Mouse (Mus musculus) granulocyte monocyte progenitor cell, adult 5-6 weeks (primary cell): ENCODE results near the gene Gm49355. TPM values are rescaled to one million over a fixed set of nuclear protein-coding genes. Genes with fewer than 3 reads are reported as not detected.

Source experiments
- ATAC-seq: replicated peaks from 2 replicates; pipeline ENCODE4 v1.8.0; 2016; ENCODE audit warnings: mild to moderate bottlenecking, moderate TSS enrichment, inconsistent platforms; ENCODE audit not compliant: poor library complexity, severe bottlenecking
- total RNA-seq, 2 experiments: library from RNA; stranded (forward) in 1 of 2; stranded (reverse) in 1 of 2; fragments of 200-712, 200-1000 nt in 1 of 2; fragments of >200 nt in 1 of 2; fragmentation: Nextera tagmentation in 1 of 2; gene quantifications; 2 replicates each; pipeline ENCODE4 v1.2.3; 2014 to 2017

Gm49355 gene
- total RNA-seq, 2 experiments from 2014 or later, result not detected

- no peak for ATAC-seq
Observed at GRCm38 (mm10) chr14:12341789-12342457, 58.1 kb downstream of the Gm49355 start.

- ATAC-seq, result no peak
Observed at GRCm38 (mm10) chr14:12342458-12343131, 58.8 kb downstream of the Gm49355 start.

DNA sequence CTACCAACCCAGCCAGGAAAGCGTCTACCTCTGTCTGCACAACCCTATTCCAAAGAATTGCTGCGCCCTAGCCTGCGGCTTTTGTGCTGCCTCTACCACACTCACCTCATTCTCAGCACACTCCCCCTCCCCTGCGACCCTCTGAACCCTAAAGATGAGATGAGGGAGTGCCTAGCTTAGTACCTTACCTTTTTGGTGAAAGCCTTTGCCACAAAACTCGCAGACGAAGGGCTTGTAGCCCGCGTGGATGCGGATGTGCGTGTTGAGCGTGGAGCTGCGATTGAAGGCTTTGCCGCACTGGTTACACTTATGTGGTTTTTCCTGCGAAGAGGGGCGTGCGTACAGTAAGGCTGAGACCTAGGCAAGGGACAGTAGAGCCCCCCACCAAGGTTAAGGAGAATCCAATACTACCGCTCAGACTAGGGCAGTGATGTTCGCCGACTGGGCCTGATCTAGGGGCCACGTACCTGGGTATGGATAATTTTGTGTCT lies 59.7 kb downstream of the Gm49355 start:
- no peak for ATAC-seq

DNA sequence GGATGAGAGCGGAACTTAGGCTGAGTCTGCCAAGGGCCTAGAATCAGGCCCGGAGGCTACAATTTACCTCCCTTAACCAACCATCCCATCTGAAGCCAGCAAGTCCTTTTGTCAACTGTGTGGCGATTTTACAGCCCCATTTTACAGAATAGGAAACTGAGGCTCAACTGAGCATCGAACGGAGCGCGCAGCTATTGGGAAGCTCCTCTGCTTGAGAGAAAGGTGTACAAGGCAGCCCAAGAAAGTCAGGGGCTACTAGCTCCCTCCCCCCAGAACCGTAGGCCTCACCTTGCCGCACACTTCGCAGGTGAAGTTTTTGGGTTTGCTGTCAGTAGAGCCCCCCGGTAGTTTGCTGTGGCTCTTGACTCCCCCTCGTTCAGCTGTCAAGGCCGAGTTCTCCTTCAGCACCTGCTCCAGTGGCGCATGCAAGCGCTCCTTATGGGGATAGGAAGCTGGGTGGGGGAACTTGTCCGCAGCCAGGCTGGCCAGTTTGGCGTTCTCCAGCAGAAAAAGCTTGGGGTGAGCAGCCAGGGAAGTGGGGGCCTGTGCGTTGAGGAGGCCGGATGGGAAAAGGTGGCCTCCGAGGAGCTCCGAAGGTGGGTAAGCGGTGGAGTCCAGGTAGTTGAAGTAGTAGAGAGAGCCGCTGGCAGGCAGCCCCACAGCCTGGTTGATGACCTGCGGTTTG lies 60.4 kb downstream of the Gm49355 start:
- no peak for ATAC-seq

DNA sequence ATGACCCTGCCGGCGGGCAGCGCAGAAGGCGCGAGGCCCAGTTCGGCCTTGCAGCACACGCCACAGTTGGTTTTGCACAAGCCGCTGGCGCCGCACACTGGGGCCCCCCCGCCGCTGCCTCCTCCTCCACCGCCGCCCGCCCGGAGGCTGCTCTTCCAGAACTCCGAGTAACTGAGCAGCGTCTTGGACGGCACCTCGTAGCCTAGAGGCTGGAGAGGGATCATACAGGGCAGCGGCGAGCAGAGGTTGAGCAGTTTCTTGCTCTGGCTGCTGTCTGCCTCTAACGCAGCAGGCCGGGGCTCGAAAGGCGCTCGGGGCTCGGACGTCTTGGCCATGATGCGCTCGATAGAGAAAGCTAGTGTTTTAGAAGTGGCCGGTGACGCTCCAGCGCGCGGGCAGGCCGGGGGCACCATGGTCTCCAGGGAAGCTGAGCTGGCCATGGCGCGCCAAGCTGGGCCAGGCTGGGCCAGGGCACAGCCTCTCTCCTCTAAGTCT lies 61.0 kb downstream of the Gm49355 start:
- no peak for ATAC-seq

DNA sequence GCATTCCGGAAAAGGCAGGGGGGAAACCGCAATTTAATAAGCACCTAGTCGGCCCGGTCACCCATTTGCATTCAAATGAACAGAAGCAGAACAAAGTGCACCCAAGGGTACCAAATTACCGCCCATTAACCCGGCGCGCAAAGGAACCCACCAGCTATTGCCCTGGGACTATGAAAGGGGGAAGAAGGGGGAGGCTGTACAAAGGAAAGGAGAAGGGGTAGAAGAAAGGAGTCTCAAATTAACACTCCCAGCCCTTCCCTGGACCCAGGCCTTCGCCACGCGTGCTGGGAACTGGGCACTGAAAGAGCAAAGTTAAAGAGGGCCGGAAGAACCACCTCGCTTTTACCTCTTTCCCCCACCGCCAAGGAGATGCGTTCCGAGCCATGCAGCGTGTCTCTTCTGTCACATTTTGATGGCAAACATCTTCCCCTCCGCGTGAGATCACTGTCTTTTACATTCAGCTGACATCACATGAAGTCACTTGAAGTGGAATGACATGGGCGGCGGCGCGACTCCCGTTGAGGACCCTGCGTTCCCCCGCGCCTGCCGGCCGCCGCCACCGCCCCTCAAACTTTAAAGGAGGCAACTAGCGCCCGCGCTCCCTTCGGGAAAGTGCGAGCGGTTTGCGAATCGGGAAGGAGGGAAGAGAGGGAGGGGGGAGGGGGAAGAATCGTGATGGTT lies 61.6 kb downstream of the Gm49355 start:
- no peak for ATAC-seq

DNA sequence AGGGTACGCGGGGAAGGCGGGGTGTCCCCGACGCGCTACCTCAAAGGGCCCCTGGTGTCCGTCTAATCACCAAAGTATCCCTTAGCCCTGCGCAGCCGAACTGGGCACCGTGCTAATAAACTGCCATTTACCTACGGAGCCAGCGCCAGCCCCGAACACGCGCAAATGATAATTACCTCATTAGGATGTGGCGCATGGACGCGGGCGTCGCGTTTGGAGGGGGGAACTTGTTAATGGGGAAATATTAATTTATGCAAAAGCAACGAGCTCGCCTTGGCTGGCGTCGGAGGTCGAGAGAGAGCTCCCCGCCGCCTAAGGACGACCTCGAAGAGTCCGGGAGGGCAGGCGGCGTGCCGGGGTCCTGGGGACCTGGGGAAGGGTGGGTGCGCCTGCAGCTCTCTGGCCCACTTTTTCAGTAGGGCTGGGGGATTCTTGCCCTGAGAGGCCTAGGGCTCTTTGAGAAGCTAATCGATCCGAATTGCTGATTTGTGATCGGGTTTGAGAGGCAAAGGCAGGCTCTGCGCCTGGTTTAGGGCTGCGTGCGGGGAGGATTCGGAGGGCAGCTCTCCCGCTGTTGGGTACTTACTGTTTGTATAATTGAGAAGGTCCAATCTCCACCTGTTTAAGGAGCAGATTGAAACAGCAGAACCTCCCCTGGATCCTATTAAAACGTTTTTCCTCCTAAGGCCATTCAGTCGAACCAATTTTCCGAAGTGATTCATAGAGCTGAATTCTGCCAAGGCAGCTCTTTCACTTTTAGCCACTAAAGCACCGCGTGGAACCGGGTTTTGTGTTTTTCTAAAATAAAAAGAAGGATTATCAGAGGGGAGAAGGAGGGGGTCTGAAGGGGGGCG lies 62.5 kb downstream of the Gm49355 start:
- no peak for ATAC-seq

DNA sequence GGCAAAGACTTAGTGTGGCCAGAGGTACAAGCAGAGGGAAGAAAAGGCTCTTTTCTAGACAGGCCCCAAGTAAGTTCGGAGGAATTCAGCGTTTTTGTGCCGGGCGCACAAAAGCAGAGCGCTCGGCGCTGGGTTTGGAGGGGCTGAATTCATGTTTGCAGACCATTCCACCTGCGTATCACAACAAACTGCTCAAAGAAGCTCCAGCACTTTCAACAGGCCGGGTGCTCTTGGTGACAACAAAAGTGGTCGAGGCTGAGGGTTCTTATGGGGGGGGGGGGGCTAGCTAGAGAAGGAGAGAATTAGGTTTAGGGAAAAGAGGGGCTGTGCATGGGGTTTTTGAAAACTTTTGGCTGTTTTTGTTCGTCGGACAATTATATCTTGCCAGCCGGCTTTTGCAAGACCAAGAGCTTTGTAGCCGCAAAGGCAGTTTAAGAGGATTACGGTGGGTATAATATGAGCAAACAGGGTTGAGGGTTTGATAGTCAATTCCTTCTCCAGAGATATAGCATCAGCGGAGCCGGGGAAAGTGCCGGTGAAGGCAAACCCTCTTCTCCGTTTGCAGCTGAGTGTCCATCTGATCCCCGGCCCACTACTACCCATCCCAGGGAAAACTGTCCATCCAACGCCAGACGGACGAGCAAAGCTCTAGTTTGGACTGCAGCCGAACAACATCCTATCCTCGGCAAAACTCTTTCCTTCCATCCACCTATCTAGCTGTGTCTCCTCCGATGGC lies 63.3 kb downstream of the Gm49355 start:
- ATAC-seq, result no peak

GRCm38 (mm10) chr14:12348089-12348488 lies 64.3 kb downstream of the Gm49355 start, which contains the start of gene Fezf2:
Fezf2 (minus strand) TSS chr14:12348189.
- no peak for ATAC-seq

GRCm38 (mm10) chr14:12349334-12350090 lies 65.7 kb downstream of the Gm49355 start:
- ATAC-seq, result no peak

- no peak for ATAC-seq
Observed at GRCm38 (mm10) chr14:12350271-12350916, 66.6 kb downstream of the Gm49355 start.

Other genes starting within 250 kb of the Gm49355 start
- gene 3830406C13Rik, start 197 bp downstream of the Gm49355 start, total RNA-seq (2014; fragmentation: Nextera tagmentation), result 25.2 and 58.7 TPM in 2 replicates
- gene 3830406C13Rik, start 197 bp downstream of the Gm49355 start, total RNA-seq (2017), result 30.8 and 31.1 TPM in 2 replicates
- gene Fezf2, start 64.2 kb downstream of the Gm49355 start, total RNA-seq (2014; fragmentation: Nextera tagmentation), result not detected in 2 replicates
- gene Fezf2, start 64.2 kb downstream of the Gm49355 start, total RNA-seq (2017), result not detected in 2 replicates